Mouse (Mus musculus) MEL (cell line): Measurements from ENCODE around the gene Prss38. TPM values are rescaled to one million over a fixed set of nuclear protein-coding genes. Genes with fewer than 3 reads are reported as not detected.

Experiments used
- DNase-seq: peaks from one replicate; pipeline ENCODE4 v3.0.0; 2011; ENCODE audit warnings: low read depth, low spot score
- H3K27ac ChIP-seq: 2 replicates; pipeline ENCODE4 v1.5.1; 2012; ENCODE audit warnings: low read depth, mild to moderate bottlenecking, control low read depth, low read length, moderate library complexity; ENCODE audit not compliant: control insufficient read depth
- H3K27me3 ChIP-seq, 2 experiments: fragments of 150-350 bp in 1 of 2; sonication (generic) in 1 of 2; 2 replicates each; pipeline ENCODE4 v1.6.1; 2012; ENCODE audit warnings: low read length in 2 of 2, mild to moderate bottlenecking in 2 of 2, improper control_type of control experiment in 1 of 2, moderate library complexity in 1 of 2; ENCODE audit not compliant: insufficient read depth in 2 of 2, control insufficient read depth in 1 of 2
- H3K36me3 ChIP-seq, 2 experiments: 2 replicates each; pipeline ENCODE4 v1.6.1; 2012 to 2014; ENCODE audit warnings: low read length in 2 of 2, improper control_type of control experiment in 1 of 2, inconsistent platforms in 1 of 2, mild to moderate bottlenecking in 1 of 2; ENCODE audit not compliant: insufficient read depth in 2 of 2, control insufficient read depth in 1 of 2
- H3K4me1 ChIP-seq, 2 experiments: fragments of 150-350 bp in 1 of 2; sonication (generic) in 1 of 2; 2 replicates each; pipeline ENCODE4 v1.6.1; 2012; ENCODE audit warnings: low read length in 2 of 2, improper control_type of control experiment in 1 of 2, mild to moderate bottlenecking in 1 of 2; ENCODE audit not compliant: insufficient read depth in 2 of 2, control insufficient read depth in 1 of 2
- H3K4me3 ChIP-seq, 2 experiments: fragments of 150-350 bp in 1 of 2; sonication (generic) in 1 of 2; 2 replicates each; pipeline ENCODE4 v1.5.1; 2012; ENCODE audit warnings: low read depth in 2 of 2, low read length in 2 of 2, mild to moderate bottlenecking in 2 of 2, moderate library complexity in 2 of 2, control low read depth in 1 of 2, improper control_type of control experiment in 1 of 2; ENCODE audit not compliant: control insufficient read depth in 1 of 2, insufficient read depth in 1 of 2
- H3K79me2 ChIP-seq: 2 replicates; pipeline ENCODE4 v1.6.1; 2012; ENCODE audit warnings: mild to moderate bottlenecking, low read length, moderate library complexity; ENCODE audit not compliant: control insufficient read depth, poor library complexity, insufficient read depth
- H3K9ac ChIP-seq: 2 replicates; pipeline ENCODE4 v1.6.1; 2012; ENCODE audit warnings: low read depth, mild to moderate bottlenecking, control low read depth, low read length, moderate library complexity; ENCODE audit not compliant: control insufficient read depth, poor library complexity, severe bottlenecking
- H3K9me3 ChIP-seq: fragments of 150-350 bp; sonication (generic); replicated peaks from 2 replicates; pipeline ENCODE4 v1.6.1; 2012; ENCODE audit warnings: mild to moderate bottlenecking, low read length, improper control_type of control experiment, moderate library complexity; ENCODE audit not compliant: insufficient read depth
- BHLHE40 ChIP-seq: IDR thresholded peaks from 2 replicates; pipeline ENCODE4 v1.6.1; 2012; ENCODE audit warnings: low read depth, mild to moderate bottlenecking, inconsistent platforms, low read length, improper control_type of control experiment, borderline replicate concordance
- CHD2 ChIP-seq: IDR thresholded peaks from 2 replicates; pipeline ENCODE4 v1.6.1; 2011; ENCODE audit warnings: low read length, improper control_type of control experiment
- CTCF ChIP-seq, 3 experiments: IDR thresholded peaks in 2 of 3; conservative IDR thresholded peaks in 1 of 3; 2 replicates each; pipeline ENCODE4 v1.5.1; 2011 to 2012; ENCODE audit warnings: low read length in 3 of 3, low read depth in 2 of 3, mild to moderate bottlenecking in 2 of 3, improper control_type of control experiment in 1 of 3, inconsistent platforms in 1 of 3, mixed read lengths in 1 of 3, moderate library complexity in 1 of 3; ENCODE audit not compliant: control insufficient read depth in 1 of 3, insufficient read depth in 1 of 3, poor library complexity in 1 of 3, severe bottlenecking in 1 of 3
- E2F4 ChIP-seq: IDR thresholded peaks from 2 replicates; pipeline ENCODE4 v1.6.1; 2011; ENCODE audit warnings: low read depth, low read length, improper control_type of control experiment, borderline replicate concordance
- EP300 ChIP-seq, 2 experiments: IDR thresholded peaks; 2 replicates each; pipeline ENCODE4 v1.6.1; 2011; ENCODE audit warnings: improper control_type of control experiment in 2 of 2, low read length in 2 of 2, low read depth in 1 of 2, mild to moderate bottlenecking in 1 of 2
- GABPA ChIP-seq: IDR thresholded peaks from 2 replicates; pipeline ENCODE4 v1.6.1; 2012; ENCODE audit warnings: low read depth, mild to moderate bottlenecking, inconsistent platforms, low read length, improper control_type of control experiment, moderate library complexity
- HCFC1 ChIP-seq: IDR thresholded peaks from 2 replicates; pipeline ENCODE4 v1.6.1; 2012; ENCODE audit warnings: low read depth, mild to moderate bottlenecking, inconsistent platforms, low read length, improper control_type of control experiment, moderate library complexity
- MAZ ChIP-seq: IDR thresholded peaks from 2 replicates; pipeline ENCODE4 v1.6.1; 2012; ENCODE audit warnings: low read depth, mild to moderate bottlenecking, inconsistent platforms, low read length, improper control_type of control experiment
- MEF2A ChIP-seq: IDR thresholded peaks from 2 replicates; pipeline ENCODE4 v1.6.1; 2014; ENCODE audit warnings: low read depth, mild to moderate bottlenecking, inconsistent platforms, low read length, improper control_type of control experiment; ENCODE audit not compliant: poor library complexity, insufficient replicate concordance, severe bottlenecking; ENCODE audit errors: extremely low read depth
- MXI1 ChIP-seq: IDR thresholded peaks from 2 replicates; pipeline ENCODE4 v1.6.1; 2011; ENCODE audit warnings: mild to moderate bottlenecking, low read depth, low read length, improper control_type of control experiment
- MYC ChIP-seq: IDR thresholded peaks from 2 replicates; pipeline ENCODE4 v1.6.1; 2011; ENCODE audit warnings: low read depth, mild to moderate bottlenecking, low read length, improper control_type of control experiment, moderate library complexity
- NELFE ChIP-seq: IDR thresholded peaks from 2 replicates; pipeline ENCODE4 v1.6.1; 2011; ENCODE audit warnings: low read depth, low read length, improper control_type of control experiment
- POLR2A ChIP-seq, 2 experiments: IDR thresholded peaks; 2 replicates each; pipeline ENCODE4 v1.6.1; 2011 to 2012; ENCODE audit warnings: low read length in 2 of 2, mild to moderate bottlenecking in 2 of 2, control low read depth in 1 of 2, improper control_type of control experiment in 1 of 2, low read depth in 1 of 2, moderate library complexity in 1 of 2; ENCODE audit not compliant: control insufficient read depth in 1 of 2, insufficient read depth in 1 of 2, poor library complexity in 1 of 2
- POLR2AphosphoS2 ChIP-seq: IDR thresholded peaks from 2 replicates; pipeline ENCODE4 v1.6.1; 2011; ENCODE audit warnings: low read length, improper control_type of control experiment
- RAD21 ChIP-seq: IDR thresholded peaks from 2 replicates; pipeline ENCODE4 v1.6.1; 2011; ENCODE audit warnings: mild to moderate bottlenecking, low read depth, low read length, improper control_type of control experiment
- RCOR1 ChIP-seq: IDR thresholded peaks from 2 replicates; pipeline ENCODE4 v1.6.1; 2012; ENCODE audit warnings: low read depth, mild to moderate bottlenecking, inconsistent platforms, low read length, improper control_type of control experiment
- SMC3 ChIP-seq: IDR thresholded peaks from 2 replicates; pipeline ENCODE4 v1.6.1; 2011; ENCODE audit warnings: low read depth, low read length, improper control_type of control experiment
- TAL1 ChIP-seq: IDR thresholded peaks from 2 replicates; pipeline ENCODE4 v1.6.1; 2012; ENCODE audit warnings: mild to moderate bottlenecking, inconsistent platforms, low read length, moderate library complexity, mixed read lengths
- TBP ChIP-seq: IDR thresholded peaks from 2 replicates; pipeline ENCODE4 v1.8.0; 2011; ENCODE audit warnings: low read depth, low read length, improper control_type of control experiment
- UBTF ChIP-seq: IDR thresholded peaks from 2 replicates; pipeline ENCODE4 v1.6.1; 2012; ENCODE audit warnings: low read depth, mild to moderate bottlenecking, inconsistent platforms, low read length, improper control_type of control experiment, moderate library complexity, borderline replicate concordance; ENCODE audit not compliant: insufficient read depth
- USF1 ChIP-seq: IDR thresholded peaks from 2 replicates; pipeline ENCODE4 v1.6.1; 2014; ENCODE audit warnings: low read depth, mild to moderate bottlenecking, inconsistent platforms, low read length, improper control_type of control experiment, moderate library complexity
- USF2 ChIP-seq, 2 experiments: IDR thresholded peaks; 2 replicates each; pipeline ENCODE4 v1.6.1; 2011 to 2012; ENCODE audit warnings: improper control_type of control experiment in 2 of 2, low read length in 2 of 2, borderline replicate concordance in 1 of 2, inconsistent platforms in 1 of 2, low read depth in 1 of 2, mild to moderate bottlenecking in 1 of 2; ENCODE audit not compliant: insufficient read depth in 1 of 2
- ZKSCAN1 ChIP-seq: IDR thresholded peaks from 2 replicates; pipeline ENCODE4 v1.6.1; 2012; ENCODE audit warnings: low read depth, mild to moderate bottlenecking, inconsistent platforms, low read length, improper control_type of control experiment, moderate library complexity
- ZNF384 ChIP-seq: IDR thresholded peaks from 2 replicates; pipeline ENCODE4 v1.6.1; 2012; ENCODE audit warnings: low read depth, mild to moderate bottlenecking, inconsistent platforms, low read length, improper control_type of control experiment
- polyA plus RNA-seq, 2 experiments: library from polyadenylated mRNA; stranded (reverse) in 1 of 2; unstranded in 1 of 2; fragments of >175 nt in 1 of 2; fragments of >200 nt in 1 of 2; gene quantifications; 2 replicates each; pipeline versions ENCODE4 v1.2.1 to v1.2.4; 2012; ENCODE audit warnings: low replicate concordance in 2 of 2, low read depth in 1 of 2; ENCODE audit not compliant: insufficient read length in 2 of 2, insufficient read depth in 1 of 2, missing spikeins in 1 of 2
- total RNA-seq: library from RNA; depleted of rRNA; stranded (reverse); fragments of 300-350 nt; gene quantifications from 2 replicates; pipeline ENCODE4 v1.2.3, GENCODE M21; 2012

Gene Prss38
- total and polyA plus RNA-seq, 3 experiments, result not detected

- Histone ChIP-seq H3K4me3 (no peak overlapping the region), H3K9ac (no peak overlapping the region), H3K9me3 (no peaks in the 10 kb centered on the region), H3K27me3 (peaks cover 6 to 12% of the 10 kb centered on the region in 2 experiments; a peak in 3 of 4 replicates), H3K4me1 (no peaks in the 10 kb centered on the region), H3K27ac (no peak overlapping the region), H3K79me2 (no peaks in the 10 kb centered on the region), H3K36me3 (no peaks in the 10 kb centered on the region)
- TF ChIP-seq USF2 (IDR thresholded peaks at IDR 0.05; ENCODE audit: borderline replicate concordance in 1 of 2, insufficient read depth in 1 of 2, low read depth in 1 of 2, low read length in 2 of 2) (no peak), TBP (no peak), MYC (no peak), SMC3 (no peak), TAL1 (no peak), NELFE (no peak), GABPA (no peak), USF1 (no peak), MXI1 (no peak), ZNF384 (no peak), RCOR1 (no peak), E2F4 (no peak), HCFC1 (no peak), EP300 (IDR thresholded peaks at IDR 0.05; ENCODE audit: low read depth in 1 of 2, low read length in 2 of 2) (no peak), UBTF (no peak), MEF2A (no peak), POLR2A (IDR thresholded peaks at IDR 0.05; ENCODE audit: control insufficient read depth in 1 of 2, insufficient read depth in 1 of 2, low read depth in 1 of 2, low read length in 2 of 2, poor library complexity in 1 of 2) (no peak)
- DNase-seq, result no peak
These were observed 50.7 kb downstream of the Prss38 start for GRCm38 (mm10) chr11:59324777-59325176.

- no peak overlapping the region for H3K4me3 ChIP-seq
- TF ChIP-seq CHD2 (no peak), POLR2AphosphoS2 (no peak), MAZ (no peak), NELFE (no peak), ZKSCAN1 (no peak), POLR2A (IDR thresholded peaks at IDR 0.05; ENCODE audit: control insufficient read depth in 1 of 2, insufficient read depth in 1 of 2, low read depth in 1 of 2, low read length in 2 of 2, poor library complexity in 1 of 2) (no peak), EP300 (IDR thresholded peaks at IDR 0.05; ENCODE audit: low read depth in 1 of 2, low read length in 2 of 2) (no peak), BHLHE40 (no peak), MYC (no peak), CTCF (IDR thresholded peaks at IDR 0.05 in 2 of 3, conservative IDR thresholded peaks at IDR 0.05 in 1 of 3; ENCODE audit: control insufficient read depth in 1 of 3, insufficient read depth in 1 of 3, low read depth in 2 of 3, low read length in 3 of 3, poor library complexity in 1 of 3, severe bottlenecking in 1 of 3) (no peak), MXI1 (no peak), RAD21 (no peak)
- no peaks in the 10 kb centered on the region for H3K9me3 ChIP-seq
- no peak overlapping the region for H3K27ac ChIP-seq
- no peaks in the 10 kb centered on the region for H3K36me3 ChIP-seq
- no peak overlapping the region for H3K9ac ChIP-seq
- DNase-seq, result no peak
- H3K79me2 ChIP-seq, result no peaks in the 10 kb centered on the region
- no peaks in the 10 kb centered on the region for H3K4me1 ChIP-seq
- H3K27me3 ChIP-seq, result peaks cover 11% of the 10 kb centered on the region in 2 experiments
These were observed 52.5 kb downstream of the Prss38 start for GRCm38 (mm10) chr11:59322988-59323387.
